Mouse (Mus musculus): ENCODE measurements at regions not wholly inside any gene's neighbourhood (a gene's known extent, or its start where the extent isn't known, plus 50 kb on each side); places are given as distances from the start of the nearest gene placed in this dataset.
A peak's percentile ranks its signal among the peaks of the same experiment; 100 is the strongest.

DNA sequence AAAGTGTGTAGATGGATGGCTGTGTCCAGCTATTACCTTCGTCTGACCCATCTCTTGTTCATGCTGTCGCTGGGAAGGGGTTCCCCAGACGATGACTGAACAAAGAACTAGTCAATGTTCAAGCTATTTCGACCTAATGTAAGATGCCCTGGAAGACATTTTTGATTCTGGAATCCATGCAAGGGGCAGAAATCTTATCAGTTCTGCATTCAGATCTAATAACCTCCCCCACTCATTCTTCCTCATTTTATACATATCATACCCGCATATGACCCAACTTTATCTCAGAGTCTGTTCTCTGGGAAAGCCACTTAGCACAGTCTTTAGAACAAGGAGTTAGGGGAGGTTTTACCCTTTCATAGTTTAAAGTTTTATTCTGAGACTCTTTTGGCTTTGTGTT is 52.2 kb upstream of the 2310009B15Rik start:
- DNase-seq = no peak

DNA sequence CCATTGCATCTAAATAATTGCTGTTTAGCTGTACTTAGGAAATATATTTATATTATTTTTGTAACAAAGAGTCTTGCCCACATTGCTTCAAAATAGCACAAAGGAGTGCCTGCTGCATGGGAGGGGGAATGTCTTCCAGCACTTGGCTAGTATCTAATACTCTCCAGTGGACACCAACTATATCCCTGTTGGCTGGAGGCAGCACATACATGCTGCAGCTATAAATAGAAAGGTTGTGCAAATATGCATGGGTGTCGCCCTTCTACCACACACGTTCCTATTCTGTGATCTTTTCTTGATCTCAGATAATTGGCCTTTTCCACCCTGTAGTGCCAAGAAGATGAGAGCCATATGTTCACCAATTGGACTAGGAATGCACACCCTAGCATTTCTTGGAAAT is 53.0 kb upstream of the 2310009B15Rik start:
- DNase-seq = no peak

DNA sequence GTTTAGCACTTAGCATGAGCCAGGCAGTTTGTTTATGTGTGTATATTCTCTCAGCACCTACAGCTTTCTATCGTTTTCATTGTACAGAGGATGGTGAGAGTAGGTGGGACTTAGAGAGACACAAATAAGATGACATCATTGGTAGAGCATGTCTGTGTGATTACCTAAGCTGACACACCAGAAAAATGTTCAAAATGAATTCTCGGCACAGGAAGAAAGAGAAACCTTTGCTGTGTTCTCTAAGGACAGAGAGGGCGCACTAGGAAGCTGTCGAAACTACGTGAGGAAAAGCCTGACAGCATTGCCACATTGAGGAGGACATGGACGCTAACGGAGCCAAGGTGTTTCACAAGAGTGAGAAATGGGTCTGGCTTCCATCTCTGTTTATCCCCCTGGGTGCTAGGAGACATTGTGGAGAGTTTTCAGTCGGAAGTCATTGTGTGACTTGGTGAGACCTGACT is 51.0 kb upstream of the Dennd1b start:
- peak; percentile 50 for DNase-seq

DNA sequence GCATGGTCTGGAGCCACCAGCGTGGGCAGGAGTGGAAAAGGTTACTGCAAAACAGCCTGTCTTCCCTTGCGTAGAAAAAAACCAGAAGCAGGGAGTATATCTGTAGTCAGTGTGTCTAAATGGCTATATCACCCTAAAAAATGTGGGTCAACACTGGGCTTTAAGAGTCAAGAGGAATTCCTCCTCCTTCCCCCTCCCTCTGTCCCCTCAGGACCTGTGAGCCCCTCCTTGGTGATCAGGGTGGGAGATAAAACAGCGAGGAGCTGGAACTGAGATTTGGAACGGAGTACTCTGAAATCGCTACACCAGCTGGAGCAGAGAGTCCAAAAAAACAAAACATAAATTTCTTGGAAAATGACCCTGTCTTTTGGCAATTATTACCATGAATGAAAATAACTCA is 50.3 kb upstream of the Dennd1b start:
- DNase-seq = peak; percentile 12

DNA sequence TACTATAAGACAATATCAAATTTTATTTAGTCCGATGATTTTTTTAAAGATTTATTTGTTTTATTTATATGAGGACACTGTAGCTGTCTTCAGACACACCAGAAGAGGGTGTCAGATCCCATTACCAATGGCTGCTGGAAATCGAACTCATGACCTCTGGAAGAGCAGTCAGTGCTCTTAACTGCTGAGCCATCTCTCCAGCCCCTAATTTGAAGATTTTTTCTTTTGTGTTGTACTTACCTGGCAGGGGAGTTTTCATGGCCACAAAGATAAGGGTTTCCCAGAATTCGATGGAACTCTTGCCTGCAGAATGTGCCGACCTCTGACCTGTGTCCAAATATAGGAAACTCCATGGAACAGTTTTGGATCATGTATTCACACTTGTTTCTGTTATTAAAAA is 49.8 kb upstream of the Dennd1b start:
- no peak for DNase-seq

Measured in gastrocnemius, postnatal 25 days (tissue).